Mouse (Mus musculus) lung, adult 10 weeks (tissue): Measurements from ENCODE around the gene Pilrb1. TPM values are rescaled to one million over a fixed set of nuclear protein-coding genes. Genes with fewer than 3 reads are reported as not detected.

ENCODE experiments used
- polyA plus RNA-seq: library from polyadenylated mRNA; stranded (reverse); fragments of 350-450 nt; fragmentation: Illumina TruSeq; extraction: RNeasy Lipid Tissue Mini Kit (QIAGEN cat#74804); gene quantifications from one replicate; pipeline ENCODE4 v1.2.3, GENCODE M21; 2014; ENCODE audit warnings: low read depth, low replicate concordance; ENCODE audit not compliant: insufficient read depth

Gene Pilrb1
- 8.0 TPM for polyA plus RNA-seq

DNA sequence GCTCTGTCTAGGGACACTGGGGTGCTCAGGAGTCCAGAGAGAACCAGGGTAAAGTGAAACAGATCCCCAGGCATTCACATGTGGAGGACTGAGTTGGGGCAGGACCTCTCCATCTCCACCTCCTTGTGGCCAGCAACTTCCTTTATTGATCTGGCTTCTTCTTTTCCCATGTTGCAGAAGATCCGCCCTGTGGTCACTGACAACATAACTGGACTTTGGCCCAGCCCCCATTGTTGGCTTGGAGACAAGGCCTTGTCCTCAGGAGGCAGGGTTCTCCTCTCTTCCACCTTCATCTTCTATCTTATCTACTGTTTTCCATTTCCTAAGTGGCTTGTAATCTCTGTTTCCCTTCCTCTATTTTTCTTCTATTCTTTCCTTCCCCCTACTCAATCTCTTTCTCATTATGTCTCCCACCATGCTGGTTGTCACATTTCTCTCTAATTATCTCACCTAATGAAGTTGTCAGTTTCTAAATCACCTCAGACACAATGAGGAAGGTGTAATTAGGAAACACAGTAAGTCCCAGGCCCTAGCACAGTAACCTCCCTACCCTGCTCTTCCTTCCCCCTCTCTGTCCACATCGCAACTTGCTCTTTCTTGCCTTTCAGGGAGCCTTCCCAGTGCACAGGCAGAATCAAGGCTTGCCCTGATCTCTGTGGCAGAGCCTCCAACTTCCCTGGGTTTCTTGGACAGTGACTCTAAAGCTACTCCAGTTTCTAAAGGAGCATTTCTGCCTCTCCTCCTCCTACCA is at the start of gene Pilrb1:
Gene Pilrb1 (minus strand): TSS at position 147 of the 751 bp plus-strand sequence.

DNA sequence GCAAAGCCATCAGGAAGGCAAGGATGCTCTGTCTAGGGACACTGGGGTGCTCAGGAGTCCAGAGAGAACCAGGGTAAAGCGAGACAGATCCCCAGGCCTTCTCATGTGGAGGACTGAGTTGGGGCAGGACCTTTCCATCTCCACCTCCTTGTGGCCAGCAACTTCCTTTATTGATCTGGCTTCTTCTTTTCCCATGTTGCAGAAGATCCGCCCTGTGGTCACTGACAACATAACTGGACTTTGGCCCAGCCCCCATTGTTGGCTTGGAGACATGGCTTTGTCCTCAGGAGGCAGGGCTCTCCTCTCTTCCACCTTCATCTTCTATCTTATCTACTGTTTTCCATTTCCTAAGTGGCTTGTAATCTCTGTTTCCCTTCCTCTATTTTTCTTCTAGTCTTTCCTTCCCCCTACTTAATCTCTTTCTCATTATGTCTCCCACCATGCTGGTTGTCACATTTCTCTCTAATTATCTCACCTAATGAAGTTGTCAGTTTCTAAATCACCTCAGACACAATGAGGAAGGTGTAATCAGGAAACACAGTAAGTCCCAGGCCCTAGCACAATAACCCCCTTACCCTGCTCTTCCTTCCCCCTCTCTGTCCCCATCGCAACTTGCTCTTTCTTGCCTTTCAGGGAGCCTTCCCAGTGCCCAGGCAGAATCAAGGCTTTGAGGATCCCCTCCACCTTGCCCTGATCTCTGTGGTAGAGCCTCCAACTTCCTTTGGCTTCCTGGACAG is 13.9 kb upstream of the Pilrb1 start, which contains the start of gene Pilrb2:
Gene Pilrb2 (minus strand): TSS at position 172 of the 737 bp plus-strand sequence.

DNA sequence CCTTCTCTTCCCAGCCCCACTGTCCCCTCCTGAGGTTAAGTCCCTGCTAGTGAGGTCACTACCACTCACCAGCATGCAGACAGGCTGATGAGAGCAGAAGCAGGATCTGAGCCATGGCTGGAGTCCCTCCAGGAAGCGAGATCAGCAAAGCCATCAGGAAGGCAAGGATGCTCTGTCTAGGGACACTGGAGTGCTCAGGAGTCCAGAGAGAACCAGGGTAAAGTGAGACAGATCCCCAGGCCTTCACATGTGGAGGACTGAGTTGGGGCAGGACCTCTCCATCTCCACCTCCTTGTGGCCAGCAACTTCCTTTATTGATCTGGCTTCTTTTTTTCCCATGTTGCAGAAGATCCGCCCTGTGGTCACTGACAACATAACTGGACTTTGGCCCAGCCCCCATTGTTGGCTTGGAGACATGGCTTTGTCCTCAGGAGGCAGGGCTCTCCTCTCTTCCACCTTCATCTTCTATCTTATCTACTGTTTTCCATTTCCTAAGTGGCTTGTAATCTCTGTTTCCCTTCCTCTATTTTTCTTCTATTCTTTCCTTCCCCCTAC is 21.9 kb downstream of the Pilrb1 start, which contains the start of gene Pilra:
Gene Pilra (minus strand): TSS at position 316 of the 555 bp plus-strand sequence.

Other genes starting within 250 kb of the Pilrb1 start
- 121 TPM for gene Pcolce, start 244.3 kb downstream of the Pilrb1 start, polyA plus RNA-seq
- gene Fbxo24, start 229.1 kb downstream of the Pilrb1 start, polyA plus RNA-seq, result 1.0 TPM
- gene Lrch4, start 229.0 kb downstream of the Pilrb1 start, polyA plus RNA-seq, result 21.1 TPM
- gene Gm20605, start 228.9 kb downstream of the Pilrb1 start, polyA plus RNA-seq, result 9.9 TPM
- 19.7 TPM for gene Sap25, start 216.8 kb downstream of the Pilrb1 start, polyA plus RNA-seq
- gene Irs3, start 212.4 kb downstream of the Pilrb1 start, polyA plus RNA-seq, result 2.0 TPM
- gene Agfg2, start 173.4 kb downstream of the Pilrb1 start, polyA plus RNA-seq, result 9.6 TPM
- 0.86 TPM for gene Nyap1, start 116.5 kb downstream of the Pilrb1 start, polyA plus RNA-seq
- gene Tsc22d4, start 112.4 kb downstream of the Pilrb1 start, polyA plus RNA-seq, result 50.7 TPM
- gene Ppp1r35, start 79.3 kb downstream of the Pilrb1 start, polyA plus RNA-seq, result 31.5 TPM
- gene Mepce, start 70.5 kb downstream of the Pilrb1 start, polyA plus RNA-seq, result 30.7 TPM
- 1.9 TPM for gene Zcwpw1, start 70.3 kb downstream of the Pilrb1 start, polyA plus RNA-seq
- gene Pilra, start 21.8 kb downstream of the Pilrb1 start, polyA plus RNA-seq, result 15.6 TPM
- gene Pilrb2, start 13.7 kb upstream of the Pilrb1 start, polyA plus RNA-seq, result 7.1 TPM
- gene Cyp3a13, start 63.5 kb upstream of the Pilrb1 start, polyA plus RNA-seq, result 2.5 TPM
- not detected for gene Gjc3, start 105.0 kb upstream of the Pilrb1 start, polyA plus RNA-seq
- gene Azgp1, start 123.4 kb upstream of the Pilrb1 start, polyA plus RNA-seq, result 6.2 TPM
- not detected for gene Smok3a, start 163.2 kb upstream of the Pilrb1 start, polyA plus RNA-seq
- gene Smok3b, start 163.3 kb upstream of the Pilrb1 start, polyA plus RNA-seq, result not detected
- gene Smok3c, start 195.1 kb upstream of the Pilrb1 start, polyA plus RNA-seq, result not detected
- gene Zkscan1, start 227.0 kb upstream of the Pilrb1 start, polyA plus RNA-seq, result 5.0 TPM